Mouse (Mus musculus) megakaryocyte, embryonic 14.5 days (primary cell): ENCODE results near the gene Dennd1a.

ENCODE experiments used
- FLI1 ChIP-seq: IDR thresholded peaks from 2 replicates; pipeline ENCODE4 v1.6.1; 2012; ENCODE audit warnings: low read length, inconsistent platforms, mixed read lengths
- GATA1 ChIP-seq: IDR thresholded peaks from 3 replicates; pipeline ENCODE4 v1.6.1; 2012; ENCODE audit warnings: mixed read lengths, low read length, inconsistent platforms, borderline replicate concordance

- TF ChIP-seq GATA1 (no peak), FLI1 (no peak)
Observed at GRCm38 (mm10) chr2:37786461-37786860, 500.7 kb downstream of the Dennd1a start.
